Mouse (Mus musculus): ENCODE data around the gene Six4.

DNA sequence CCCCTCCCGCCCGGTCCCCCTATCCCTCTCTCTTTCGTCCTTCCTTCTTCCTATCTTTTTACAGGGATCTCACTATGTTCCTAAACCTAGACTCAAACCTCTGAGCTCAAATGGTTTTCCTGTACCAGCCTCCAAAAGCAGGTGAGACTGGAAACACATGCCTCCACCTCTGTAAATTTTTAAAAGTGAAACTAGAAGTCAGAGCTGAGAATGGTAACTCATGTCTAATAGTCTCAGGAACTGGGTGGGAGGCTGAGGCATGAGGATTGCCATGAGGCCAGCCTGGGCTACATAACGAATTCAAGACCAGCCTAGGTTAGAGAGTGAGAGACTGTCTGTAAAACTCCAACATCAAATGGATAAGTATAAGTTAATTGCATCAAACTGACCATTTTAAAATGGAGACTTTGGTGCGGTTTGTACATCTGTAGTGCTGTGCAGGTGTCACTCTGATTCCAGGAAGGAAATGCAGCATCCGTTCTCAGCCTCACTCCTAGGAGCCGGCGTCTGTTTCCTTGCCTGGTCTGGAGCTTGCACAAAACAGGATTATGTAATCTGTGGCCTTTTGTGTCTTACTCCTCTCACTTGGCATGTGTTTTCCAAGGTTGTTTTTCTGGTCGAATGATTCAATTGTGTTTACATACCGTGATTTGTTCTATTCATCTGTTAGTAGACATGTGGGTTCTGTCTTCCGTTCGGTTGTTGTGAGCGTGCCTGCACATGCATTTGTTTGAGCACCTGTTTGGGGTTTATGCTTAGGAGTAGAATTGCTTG, 49.3 kb upstream of the Six4 start:
- no peak for TF ChIP-seq CTCF (IDR thresholded peaks at IDR 0.05; ENCODE audit: extremely low read depth, insufficient read depth, low read length)
- no peak for TF ChIP-seq POLR2A (IDR thresholded peaks at IDR 0.05; ENCODE audit: extremely low read depth, insufficient read depth, low read length)

Data from cortical plate, adult 2 months (tissue).